Mouse (Mus musculus): ENCODE data around the gene Htr7.

Gene Htr7

DNA sequence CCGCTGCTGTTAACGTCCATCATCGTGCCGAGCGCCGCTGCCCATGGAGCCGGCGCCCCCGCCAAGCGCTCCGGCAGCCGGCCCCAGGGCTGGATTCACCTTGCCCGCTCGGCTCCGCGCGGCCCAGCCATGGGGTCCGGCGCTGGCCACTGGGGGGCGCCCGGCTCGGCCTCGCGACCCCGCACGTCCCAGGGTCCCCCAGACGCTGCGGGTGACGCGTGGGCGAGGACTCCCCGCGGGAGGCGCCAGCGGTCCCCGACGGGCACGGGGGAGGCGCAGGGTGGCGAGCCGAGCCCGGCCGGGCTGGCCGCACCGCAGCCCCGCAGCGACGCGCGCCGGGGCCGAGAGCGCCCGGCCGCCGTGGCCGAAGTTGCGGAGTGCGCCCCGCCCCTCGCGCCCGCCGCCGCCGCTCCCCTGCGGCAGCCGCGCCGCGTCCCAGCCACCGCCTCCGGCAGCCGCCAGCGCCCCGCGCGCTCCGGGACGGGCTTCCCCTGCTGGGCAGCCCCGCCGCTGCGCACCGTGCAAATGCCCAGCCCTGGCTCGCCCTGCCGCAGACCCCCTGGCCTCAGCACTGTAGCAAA is at the start of gene Htr7:
Gene Htr7 (minus strand): TSS at position 277 of the 581 bp plus-strand sequence.
- no peak for DNase-seq (ENCODE audit: low read depth in 2 of 2, low spot score in 2 of 2)

DNA sequence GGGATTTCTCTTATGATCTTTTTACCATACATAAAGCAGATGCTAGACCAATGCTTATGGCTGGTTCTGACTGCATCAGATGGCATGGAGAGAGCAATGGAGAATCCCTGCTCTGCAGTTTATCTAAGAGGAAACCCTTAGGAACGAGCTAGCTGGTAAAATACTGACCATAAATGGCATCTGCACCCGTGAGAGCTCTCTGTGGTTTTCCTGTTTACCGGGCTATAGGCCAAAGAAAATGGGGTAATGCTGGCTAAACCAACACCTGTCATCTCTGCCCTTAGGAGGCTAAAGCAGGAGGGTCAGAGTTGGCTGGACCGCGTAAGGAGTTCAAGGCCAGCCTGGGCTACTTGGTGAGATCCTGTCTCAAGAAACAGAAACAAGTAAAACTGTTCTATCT is 46.6 kb upstream of the Htr7 start:
- no peak for DNase-seq (ENCODE audit: low read depth in 2 of 2, low spot score in 2 of 2)

DNA sequence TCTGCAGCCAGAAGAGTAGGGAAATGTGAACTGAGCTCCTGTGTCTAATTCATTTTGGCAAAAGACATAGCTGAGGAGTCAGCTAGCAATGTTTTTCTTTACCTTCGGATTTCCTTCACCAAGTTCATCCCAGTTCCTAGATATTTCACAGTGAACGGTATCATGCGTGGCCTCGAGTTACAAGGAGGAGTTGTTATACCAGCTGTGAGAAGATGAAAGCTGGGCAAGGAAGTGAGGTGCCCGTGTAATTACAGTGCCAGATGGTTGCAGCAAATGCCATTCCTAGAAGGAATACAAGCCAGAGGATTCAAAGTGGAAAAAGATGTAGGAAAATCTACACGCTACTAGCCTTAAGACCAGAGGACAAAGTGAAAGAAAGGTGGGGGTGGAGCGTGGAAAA is 41.6 kb upstream of the Htr7 start:
- no peak for DNase-seq (ENCODE audit: low read depth in 2 of 2, low spot score in 2 of 2)

DNA sequence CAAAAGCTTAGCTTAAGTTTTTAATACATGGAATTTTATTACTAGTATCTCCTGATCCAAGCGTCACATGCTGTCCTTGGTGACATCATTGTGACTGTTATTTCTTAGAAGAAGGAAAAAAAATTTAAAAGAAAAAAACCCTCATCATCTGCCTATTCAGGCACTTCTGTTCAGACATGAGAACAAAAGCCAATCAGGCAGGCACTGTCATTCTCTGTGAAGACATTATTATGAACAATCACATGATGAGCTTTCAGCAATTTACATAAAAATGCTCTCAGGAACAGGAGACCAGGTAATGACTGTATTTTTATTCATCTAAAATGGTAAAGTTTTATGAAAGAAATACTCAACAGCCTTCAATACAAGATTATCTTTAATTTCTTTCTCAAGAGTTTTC is 41.0 kb upstream of the Htr7 start:
- no peak for DNase-seq (ENCODE audit: low read depth in 2 of 2, low spot score in 2 of 2)

GRCm38 (mm10) chr19:36097194-36097593 is 39.9 kb upstream of the Htr7 start:
- no peak for DNase-seq (ENCODE audit: low read depth in 2 of 2, low spot score in 2 of 2)

DNA sequence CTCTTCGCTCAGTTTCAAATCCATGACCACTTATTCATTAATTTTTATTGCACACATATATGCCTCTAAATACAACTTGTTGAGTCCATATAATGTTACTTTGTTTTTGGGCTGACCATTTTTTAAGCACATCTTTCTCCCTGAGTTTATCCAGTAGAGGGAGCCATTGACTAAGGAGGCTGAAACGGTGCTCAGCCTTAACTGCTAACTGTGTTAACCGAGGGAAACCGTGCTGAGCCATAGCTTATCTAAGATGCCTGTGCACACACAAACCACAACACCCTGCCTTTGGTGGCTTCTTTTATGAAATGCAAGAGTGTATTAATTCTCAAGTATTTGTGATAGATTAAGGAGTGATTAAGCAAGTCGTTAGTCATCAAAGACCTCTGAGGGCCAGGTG is 33.5 kb upstream of the Htr7 start:
- DNase-seq (ENCODE audit: low read depth in 2 of 2, low spot score in 2 of 2) = no peak

DNA sequence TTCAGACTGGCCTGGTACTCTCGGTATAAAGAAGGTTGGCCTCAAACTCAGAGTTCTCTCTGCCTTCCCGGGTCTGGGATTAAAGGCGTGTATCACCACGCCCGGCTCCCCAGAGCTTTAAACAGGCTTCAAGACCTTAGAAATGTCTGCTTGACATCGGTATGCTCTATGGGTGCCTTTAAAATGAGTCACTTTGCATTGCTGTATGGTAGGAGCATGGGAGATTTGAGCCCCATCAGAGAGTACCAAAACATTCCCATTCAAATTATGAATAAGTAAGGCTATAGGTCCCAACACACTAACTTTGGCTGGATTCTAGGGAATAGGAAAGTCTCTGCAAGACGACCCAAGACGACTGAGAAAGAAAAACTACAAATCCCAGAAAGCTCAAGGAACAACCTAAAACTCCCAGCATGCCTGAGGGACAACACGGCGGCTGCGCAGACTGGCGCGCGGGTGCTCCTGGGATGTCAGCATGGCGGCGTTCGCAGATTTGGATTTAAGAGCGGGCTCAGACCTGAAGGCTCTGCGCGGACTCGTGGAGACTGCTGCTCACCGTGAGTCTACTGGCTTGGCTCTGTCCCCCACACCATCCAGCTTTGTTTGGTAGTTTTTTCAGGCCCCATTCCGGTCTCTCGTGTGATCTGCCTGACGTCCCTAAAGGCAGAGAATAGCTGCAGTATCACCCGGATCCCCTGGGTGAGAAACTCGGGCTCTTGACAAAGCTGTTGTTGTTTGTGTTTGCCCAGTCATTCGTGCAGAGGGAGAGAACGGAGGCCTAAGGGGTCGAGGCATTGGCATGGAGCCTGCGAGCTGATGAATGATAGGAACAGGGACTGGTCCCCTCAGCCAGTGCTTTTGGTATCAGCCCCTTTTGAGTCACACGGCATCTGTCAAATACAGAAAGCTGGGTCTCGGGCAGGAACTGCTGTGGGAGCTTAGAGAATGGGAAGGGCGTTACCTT is 26.2 kb upstream of the Htr7 start, which contains the start of gene Rpp30:
Gene Rpp30 (plus strand): TSS at position 455 of the 964 bp plus-strand sequence.
- peak; percentile 66 to 72 for DNase-seq (ENCODE audit: low read depth in 2 of 2, low spot score in 2 of 2)

- peak; percentile 1 to 46 for DNase-seq (ENCODE audit: low read depth in 2 of 2, low spot score in 2 of 2)
Observed at GRCm38 (mm10) chr19:36082606-36083261, 25.4 kb upstream of the Htr7 start.

DNA sequence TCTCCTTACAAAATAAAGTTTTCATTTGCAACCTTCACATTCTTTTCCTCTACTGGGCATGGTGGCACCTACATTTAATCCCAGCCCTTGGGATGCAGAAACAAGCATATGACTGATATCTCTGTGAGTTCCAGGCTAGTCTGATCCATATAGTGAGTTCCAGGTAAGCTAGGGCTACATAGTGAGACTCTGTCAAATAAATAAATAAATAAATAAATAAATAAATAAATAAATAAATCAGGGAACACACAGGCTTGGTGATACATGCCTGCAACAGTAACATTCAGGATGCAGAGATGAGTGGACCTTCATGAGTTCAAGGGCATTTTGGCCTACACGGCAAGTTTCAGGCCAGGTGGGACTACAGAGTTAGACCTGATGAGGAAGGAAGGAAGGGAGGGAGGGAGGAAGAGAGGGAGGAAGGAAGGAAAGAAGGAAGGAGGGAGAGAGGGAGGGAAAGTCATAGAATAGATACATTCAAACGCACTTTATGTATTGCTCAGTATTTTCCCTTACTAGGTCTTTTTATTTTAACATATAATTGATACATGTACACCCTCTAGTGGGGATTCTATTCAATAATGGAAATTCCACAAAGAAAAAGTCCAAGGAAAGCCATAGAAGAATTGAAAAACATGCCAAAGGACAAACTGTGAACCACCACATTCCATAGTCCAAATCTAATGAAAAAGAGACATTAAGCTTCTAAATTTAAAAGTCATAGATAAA is 5.7 kb upstream of the Htr7 start:
- DNase-seq (ENCODE audit: low read depth in 2 of 2, low spot score in 2 of 2) = no peak

- DNase-seq (ENCODE audit: low read depth in 2 of 2, low spot score in 2 of 2) = no peak
Observed at GRCm38 (mm10) chr19:36056502-36057221, 645 bp downstream of the Htr7 start.

DNA sequence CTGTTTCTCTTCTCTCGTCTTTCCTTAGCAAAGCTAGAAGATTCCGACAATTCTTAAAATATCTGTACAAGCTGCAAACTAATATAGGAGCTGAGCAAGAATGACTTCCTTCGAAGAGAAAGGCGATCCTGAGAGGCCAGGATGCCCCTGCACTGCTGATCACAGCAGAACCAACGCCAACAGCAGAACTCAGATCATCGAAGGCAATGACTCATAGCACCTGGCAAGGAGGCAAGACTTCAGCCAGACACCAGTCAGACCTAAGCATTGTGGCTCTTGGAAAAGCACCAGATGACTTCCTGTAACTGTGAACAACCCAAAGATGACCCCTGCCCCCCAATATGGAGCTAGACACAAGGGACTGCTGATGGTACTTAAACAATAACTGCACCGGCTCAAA is 11.3 kb downstream of the Htr7 start:
- DNase-seq (ENCODE audit: low read depth in 2 of 2, low spot score in 2 of 2) = no peak

DNA sequence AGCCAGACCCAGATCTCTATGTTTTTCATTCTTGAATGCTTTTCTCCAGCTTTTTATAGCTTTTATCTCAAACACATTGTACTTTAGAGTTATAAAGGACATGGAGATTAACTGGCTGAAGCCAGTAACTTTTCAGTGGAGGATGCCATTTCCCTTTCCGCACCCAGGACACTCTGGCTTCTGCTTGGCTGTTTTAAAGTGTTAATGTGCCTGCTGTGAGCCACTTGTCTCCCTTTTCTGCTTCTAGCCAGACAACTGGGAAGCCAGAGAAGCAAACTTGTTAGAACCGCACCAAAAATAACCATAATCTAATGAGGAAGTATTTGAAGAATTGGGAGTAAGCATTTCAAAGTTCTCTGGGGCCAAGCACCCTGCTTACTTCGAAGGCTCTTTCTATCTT is 42.5 kb downstream of the Htr7 start:
- no peak for DNase-seq (ENCODE audit: low read depth in 2 of 2, low spot score in 2 of 2)

DNA sequence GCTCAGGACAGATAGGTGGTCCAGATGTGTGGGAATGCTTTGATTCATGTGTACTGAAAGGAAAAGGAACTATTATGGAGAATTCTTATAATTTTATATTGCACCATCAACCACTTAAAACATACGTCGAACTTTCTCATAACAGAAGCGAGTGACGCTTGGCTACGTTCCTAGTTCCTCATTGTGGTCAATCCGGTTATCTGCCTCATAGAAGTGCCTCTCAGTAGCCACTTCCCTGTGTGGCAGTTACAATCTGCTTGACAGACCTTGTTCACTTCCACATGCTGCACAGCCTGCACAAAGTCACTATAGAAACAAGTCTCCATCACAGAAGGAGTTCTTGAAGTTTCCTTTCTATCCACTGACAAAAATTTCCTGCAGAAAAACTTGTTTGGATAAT is 51.0 kb downstream of the Htr7 start:
- no peak for DNase-seq (ENCODE audit: low read depth in 2 of 2, low spot score in 2 of 2)

GRCm38 (mm10) chr19:36004961-36005360 is 52.3 kb downstream of the Htr7 start:
- no peak for DNase-seq (ENCODE audit: low read depth in 2 of 2, low spot score in 2 of 2)

DNA sequence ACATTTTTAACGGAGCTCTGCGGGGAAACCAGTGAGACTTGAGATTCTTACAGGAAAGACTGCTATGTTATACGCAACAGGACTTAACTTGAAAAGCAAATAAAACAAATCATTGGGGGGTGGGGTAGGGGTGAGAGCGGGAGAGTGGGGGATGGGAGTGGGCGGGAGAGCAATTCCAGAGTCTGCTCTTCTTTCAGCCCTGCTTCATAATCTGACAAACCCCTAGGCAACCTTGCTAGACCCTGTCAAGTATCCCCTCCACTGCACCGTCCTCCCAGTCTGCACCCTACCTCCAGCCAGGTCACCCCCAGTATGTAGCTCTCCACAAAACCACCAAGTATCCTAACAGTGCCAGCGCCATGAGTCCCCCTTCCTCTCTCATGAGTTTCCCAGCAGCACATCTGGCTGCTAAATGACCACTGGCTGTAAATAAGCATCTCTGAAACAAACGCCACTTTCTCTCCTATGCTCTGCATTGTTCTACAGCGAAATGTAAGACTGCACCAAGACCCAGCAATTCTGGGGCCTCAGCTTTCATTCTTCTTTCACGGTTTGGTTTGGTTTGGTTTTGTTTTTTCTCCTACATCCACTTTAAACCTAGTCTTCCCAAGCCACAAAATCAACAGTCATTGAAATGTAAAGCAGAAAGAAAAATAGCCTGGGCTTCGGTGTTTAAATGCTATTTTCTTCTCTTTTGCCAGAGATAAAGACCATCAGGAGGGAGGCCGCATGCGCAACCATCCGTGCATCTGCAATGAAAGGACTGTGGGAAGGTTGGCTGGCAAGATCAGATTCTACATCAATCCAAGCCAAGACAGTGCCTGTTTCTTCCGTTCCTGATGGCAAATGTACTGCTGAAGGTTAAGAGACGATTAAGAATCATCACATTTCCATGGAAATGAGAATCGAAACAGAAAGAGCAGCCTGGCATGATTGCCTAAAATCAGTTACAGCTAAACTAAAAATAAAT is 54.5 kb downstream of the Htr7 start:
- DNase-seq (ENCODE audit: low read depth in 2 of 2, low spot score in 2 of 2) = no peak

- no peak for DNase-seq (ENCODE audit: low read depth in 2 of 2, low spot score in 2 of 2)
Observed at GRCm38 (mm10) chr19:36001512-36001911, 55.8 kb downstream of the Htr7 start.

- DNase-seq (ENCODE audit: low read depth in 2 of 2, low spot score in 2 of 2) = no peak
Observed at GRCm38 (mm10) chr19:36000955-36001354, 56.4 kb downstream of the Htr7 start.

GRCm38 (mm10) chr19:35997384-35997783 is 59.9 kb downstream of the Htr7 start:
- DNase-seq (ENCODE audit: low read depth in 2 of 2, low spot score in 2 of 2) = no peak

DNA sequence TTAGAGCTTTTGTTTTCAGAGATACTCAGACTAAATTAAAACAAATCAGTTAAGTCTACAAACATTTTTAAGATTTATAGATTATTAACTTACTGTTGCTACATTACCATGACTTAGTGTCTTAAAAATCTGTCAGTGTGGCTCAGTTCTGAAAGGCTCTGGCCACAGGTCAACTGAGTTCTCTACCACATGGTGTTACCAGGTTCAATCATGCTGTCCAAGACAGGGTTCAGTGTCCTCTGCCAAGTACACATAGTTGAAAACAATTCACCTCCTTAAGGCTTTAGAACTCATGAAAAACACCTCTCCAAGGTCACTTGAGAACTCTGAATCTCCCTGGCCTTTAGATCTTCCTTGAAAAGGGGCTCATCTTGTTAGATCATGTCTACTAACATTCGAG is 69.8 kb downstream of the Htr7 start:
- DNase-seq (ENCODE audit: low read depth in 2 of 2, low spot score in 2 of 2) = no peak
